Mouse (Mus musculus): ENCODE results near the gene Ssbp2. TPM values are rescaled to one million over a fixed set of nuclear protein-coding genes. Genes with fewer than 3 reads are reported as not detected.

The Ssbp2 gene
- polyA plus RNA-seq, 1 experiment from 2014 or later = 140 TPM

DNA sequence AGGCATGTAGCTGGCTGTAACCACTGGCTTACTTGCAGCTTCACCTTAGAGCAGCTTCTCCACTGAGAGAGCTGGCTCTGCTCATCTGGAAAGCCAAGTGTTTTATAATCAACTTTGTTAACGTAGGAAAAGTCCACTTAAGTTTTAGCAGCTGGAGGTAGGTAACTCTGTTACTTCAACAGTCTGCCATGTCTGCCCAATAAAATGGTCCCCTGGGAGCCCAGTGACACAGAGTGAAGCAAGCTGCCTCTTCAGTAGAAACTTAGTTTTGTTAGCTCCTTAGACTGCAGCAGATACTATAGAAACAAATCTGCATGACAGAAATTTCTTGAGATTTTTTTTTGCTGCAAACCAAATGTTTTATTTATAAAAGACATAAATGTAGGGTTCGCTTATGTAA lies 202.7 kb downstream of the Ssbp2 start:
- WGBS = 79% methylated on average over 2 of the region's 2 CpGs
- H3K9me3 ChIP-seq = no peaks in the 10 kb centered on the region
- no peak overlapping the region for H3K9ac ChIP-seq
- no peak overlapping the region for H3K4me3 ChIP-seq
- H3K4me2 ChIP-seq (replicated peaks) = no peak overlapping the region
- H3K27me3 ChIP-seq (replicated peaks) = no peaks in the 10 kb centered on the region
- H3K36me3 ChIP-seq = no peaks in the 10 kb centered on the region
- no peaks in the 10 kb centered on the region for H3K4me1 ChIP-seq
- no peak overlapping the region for H3K27ac ChIP-seq
- no peak for ATAC-seq (ENCODE audit: low FRiP score, low read depth)

DNA sequence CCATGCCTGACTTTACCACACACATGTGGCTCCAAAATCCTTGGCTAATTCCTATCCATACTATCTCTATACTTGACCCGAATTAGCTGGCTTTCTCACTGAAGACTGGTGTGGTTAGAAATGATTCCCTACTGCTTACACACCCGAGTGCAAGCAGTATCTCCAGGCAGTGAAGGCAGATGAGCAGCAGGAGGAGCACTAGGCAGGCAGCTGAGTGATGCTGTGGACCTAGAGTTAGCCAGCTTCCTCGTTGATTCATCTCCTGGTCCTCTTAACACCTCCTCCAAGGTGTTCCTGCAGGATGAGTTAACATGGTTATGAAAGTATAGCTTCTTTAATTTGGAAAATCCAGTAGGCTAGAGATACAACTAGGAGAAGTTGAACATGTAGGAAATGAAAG lies 213.2 kb downstream of the Ssbp2 start:
- WGBS = 89% methylated on average over 3 of the region's 3 CpGs
- ATAC-seq (ENCODE audit: low FRiP score, low read depth) = no peak
- Histone ChIP-seq H3K4me3 (no peak overlapping the region), H3K36me3 (peaks cover 13% of the 10 kb centered on the region; the same call in 1 of the 2 replicates), H3K27ac (no peak overlapping the region), H3K9ac (no peak overlapping the region), H3K9me3 (no peaks in the 10 kb centered on the region), H3K27me3 (replicated peaks) (no peaks in the 10 kb centered on the region), H3K4me1 (no peaks in the 10 kb centered on the region), H3K4me2 (replicated peaks) (no peak overlapping the region)

DNA sequence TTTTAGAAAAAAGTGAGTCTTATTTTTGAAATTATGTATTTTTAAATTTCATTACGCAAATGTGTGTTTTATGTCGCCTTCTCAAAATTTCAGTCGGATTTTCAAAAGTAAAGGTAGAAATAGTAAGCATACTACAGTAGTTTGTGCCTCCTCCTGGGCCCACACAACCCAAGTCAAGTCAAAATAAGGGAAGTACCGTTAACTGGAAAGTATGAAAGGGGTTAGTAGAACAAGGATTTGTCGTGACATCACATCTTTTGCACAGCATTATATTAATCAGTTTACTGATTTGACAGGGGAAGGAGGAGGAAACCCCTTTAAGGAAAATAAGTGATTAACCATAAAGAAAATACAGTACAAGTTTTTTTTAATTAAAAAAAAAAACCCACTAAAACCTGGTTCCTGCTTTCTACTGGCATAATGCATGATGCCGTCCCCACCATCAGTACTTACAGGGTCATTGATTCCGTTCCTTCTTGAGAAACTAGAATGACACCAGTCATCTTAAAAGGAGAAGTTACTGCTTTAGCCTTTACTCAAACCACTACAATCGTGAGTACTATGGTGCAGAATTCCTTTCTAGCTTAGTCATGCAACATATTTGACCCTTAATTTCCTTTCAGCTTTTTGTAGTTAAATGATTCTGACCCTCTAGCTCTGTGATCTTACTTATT lies 220.8 kb downstream of the Ssbp2 start:
- Histone ChIP-seq H3K4me1 (no peaks in the 10 kb centered on the region), H3K4me2 (replicated peaks) (no peak overlapping the region), H3K27me3 (replicated peaks) (no peaks in the 10 kb centered on the region), H3K9me3 (no peaks in the 10 kb centered on the region), H3K27ac (no peak overlapping the region), H3K4me3 (no peak overlapping the region), H3K36me3 (no peaks in the 10 kb centered on the region), H3K9ac (no peak overlapping the region)
- 92% methylated on average over 8 of the region's 8 CpGs for WGBS
- no peak for ATAC-seq (ENCODE audit: low FRiP score, low read depth)

DNA sequence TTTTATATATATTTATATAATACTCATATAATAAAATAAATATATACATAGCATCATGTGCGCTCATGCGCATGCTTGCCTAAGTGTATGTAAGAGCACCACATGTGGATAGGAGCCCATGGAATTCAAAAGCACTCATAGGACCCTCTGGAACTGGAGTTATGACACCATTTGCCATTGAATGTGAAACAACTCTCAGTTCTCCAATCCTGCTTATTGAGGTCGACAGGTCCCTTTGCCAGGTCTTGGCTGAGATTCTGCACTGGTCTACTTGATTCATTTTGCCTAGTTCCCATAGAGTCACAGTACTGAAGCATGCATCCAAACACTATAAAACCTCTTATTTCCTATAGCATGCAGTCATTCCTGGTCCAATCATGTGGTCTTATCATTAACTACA lies 221.4 kb downstream of the Ssbp2 start:
- Histone ChIP-seq H3K27ac (no peak overlapping the region), H3K4me1 (no peaks in the 10 kb centered on the region), H3K27me3 (replicated peaks) (no peaks in the 10 kb centered on the region), H3K36me3 (peaks cover 2% of the 10 kb centered on the region), H3K4me3 (no peak overlapping the region), H3K9me3 (no peaks in the 10 kb centered on the region), H3K9ac (no peak overlapping the region), H3K4me2 (replicated peaks) (no peak overlapping the region)
- no peak for ATAC-seq (ENCODE audit: low FRiP score, low read depth)
- 97% methylated on average over 3 of the region's 3 CpGs for WGBS

DNA sequence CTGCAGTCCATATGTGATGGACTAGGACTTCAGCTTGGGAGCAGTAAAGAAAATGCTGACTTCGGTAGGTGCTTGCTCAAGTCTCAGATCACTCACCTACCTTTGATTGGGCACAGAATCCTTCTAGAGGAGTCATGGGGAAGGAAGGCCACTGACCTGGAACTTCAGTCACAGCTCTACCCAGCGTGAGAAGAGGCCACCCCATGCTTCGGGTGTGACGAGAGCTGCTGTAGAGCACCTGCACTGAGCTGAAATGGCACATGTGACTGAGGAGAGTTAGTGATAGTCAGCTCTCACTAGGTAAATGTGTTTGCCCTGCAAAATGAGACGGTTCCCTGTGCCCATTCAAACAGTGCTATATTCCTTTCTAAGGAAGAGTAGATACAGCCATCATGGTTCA lies 230.0 kb downstream of the Ssbp2 start:
- Histone ChIP-seq H3K4me1 (no peaks in the 10 kb centered on the region), H3K27ac (no peak overlapping the region), H3K9ac (no peak overlapping the region), H3K9me3 (no peaks in the 10 kb centered on the region), H3K27me3 (replicated peaks) (no peaks in the 10 kb centered on the region), H3K4me2 (replicated peaks) (no peak overlapping the region), H3K36me3 (peaks cover 15% of the 10 kb centered on the region), H3K4me3 (no peak overlapping the region)
- WGBS = 92% methylated on average over 5 of the region's 5 CpGs
- no peak for ATAC-seq (ENCODE audit: low FRiP score, low read depth)

DNA sequence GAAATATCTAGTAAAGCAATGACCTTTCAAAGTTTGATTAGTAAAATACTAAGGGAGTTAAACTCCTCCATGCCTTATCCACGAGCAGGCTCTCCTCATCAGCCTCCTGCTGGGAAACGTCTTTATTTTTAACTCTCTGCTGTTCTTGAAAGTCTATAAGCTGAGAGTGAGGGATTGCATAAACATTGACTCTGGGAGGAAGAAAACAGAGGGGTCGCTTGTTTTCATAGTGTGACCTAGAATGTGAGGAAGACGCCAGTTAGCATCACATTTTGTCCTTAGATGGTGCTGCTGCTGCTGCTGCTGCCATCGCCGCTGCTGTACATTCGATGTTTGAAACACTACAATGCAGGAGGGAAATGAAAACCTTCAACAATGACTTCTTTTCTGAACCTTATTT lies 233.5 kb downstream of the Ssbp2 start:
- 67% methylated on average over 7 of the region's 7 CpGs for WGBS
- ATAC-seq (ENCODE audit: low FRiP score, low read depth) = no peak
- no peaks in the 10 kb centered on the region for H3K4me1 ChIP-seq

DNA sequence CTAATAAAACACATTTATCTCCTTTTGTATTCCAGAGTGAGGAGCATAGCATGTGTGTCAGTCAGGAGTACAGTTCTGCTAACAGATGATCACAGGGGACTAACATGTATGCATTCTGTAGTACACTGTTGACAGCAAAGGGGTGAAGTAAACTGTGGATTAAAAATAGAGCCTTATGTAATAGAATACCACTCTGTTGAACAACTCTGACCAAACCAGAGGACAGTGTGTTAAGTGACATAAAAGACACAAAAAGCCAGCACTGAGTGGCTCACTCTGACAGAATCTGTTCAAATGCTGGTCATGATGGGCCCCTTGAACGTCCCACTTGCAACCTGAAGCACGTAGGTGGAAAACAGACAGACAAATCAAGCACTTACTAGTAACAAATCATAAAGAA lies 235.3 kb downstream of the Ssbp2 start:
- no peak for ATAC-seq (ENCODE audit: low FRiP score, low read depth)

More for the DNA sequence above, 233.5 kb downstream of the Ssbp2 start:
- Histone ChIP-seq H3K9ac (no peak overlapping the region), H3K9me3 (no peaks in the 10 kb centered on the region), H3K27ac (no peak overlapping the region), H3K4me2 (replicated peaks) (no peak overlapping the region), H3K36me3 (peaks cover 8% of the 10 kb centered on the region), H3K27me3 (replicated peaks) (no peaks in the 10 kb centered on the region), H3K4me3 (no peak overlapping the region)

DNA sequence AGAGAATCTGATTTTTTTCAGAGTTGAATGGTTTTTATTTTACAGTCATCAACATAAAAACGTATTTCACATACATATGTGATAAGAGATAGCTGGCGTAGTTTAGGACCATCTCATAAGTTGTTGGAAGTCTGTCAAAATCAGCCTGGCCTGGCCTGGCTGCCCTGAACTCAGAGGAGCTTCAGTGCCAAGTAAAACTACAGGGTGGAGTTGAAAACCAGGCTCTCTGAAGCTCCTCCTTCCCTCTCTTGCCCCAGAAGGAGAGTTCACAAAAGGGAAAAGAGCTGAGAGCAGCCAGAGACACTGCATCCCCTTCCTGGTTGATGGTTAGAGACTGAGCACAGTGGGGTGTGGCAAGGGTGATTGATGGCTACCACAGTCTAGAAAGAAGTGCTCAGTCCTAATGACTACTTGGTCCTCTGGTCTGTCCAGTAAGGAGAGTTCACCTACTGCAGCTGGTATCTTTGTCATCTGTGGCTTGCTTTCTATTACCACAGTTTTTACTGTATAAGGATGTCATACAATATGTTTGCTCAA lies 236.1 kb downstream of the Ssbp2 start:
- H3K27ac ChIP-seq = no peak overlapping the region
- H3K9ac ChIP-seq = no peak overlapping the region
- ATAC-seq (ENCODE audit: low FRiP score, low read depth) = no peak
- no peaks in the 10 kb centered on the region for H3K27me3 ChIP-seq (replicated peaks)
- no peak overlapping the region for H3K4me2 ChIP-seq (replicated peaks)
- H3K4me1 ChIP-seq = no peaks in the 10 kb centered on the region
- 93% methylated on average over 2 of the region's 2 CpGs for WGBS
- no peaks in the 10 kb centered on the region for H3K9me3 ChIP-seq
- H3K4me3 ChIP-seq = no peak overlapping the region
- peaks cover 4% of the 10 kb centered on the region; the same call in 1 of the 2 replicates for H3K36me3 ChIP-seq

More for the DNA sequence above, 235.3 kb downstream of the Ssbp2 start:
- H3K4me2 ChIP-seq (replicated peaks) = no peak overlapping the region
- H3K27me3 ChIP-seq (replicated peaks) = no peaks in the 10 kb centered on the region
- H3K9me3 ChIP-seq = no peaks in the 10 kb centered on the region
- H3K4me1 ChIP-seq = no peaks in the 10 kb centered on the region
- H3K4me3 ChIP-seq = no peak overlapping the region
- WGBS = 82% methylated on average over 2 of the region's 2 CpGs
- peaks cover under 1% of the 10 kb centered on the region for H3K36me3 ChIP-seq
- no peak overlapping the region for H3K27ac ChIP-seq
- no peak overlapping the region for H3K9ac ChIP-seq

DNA sequence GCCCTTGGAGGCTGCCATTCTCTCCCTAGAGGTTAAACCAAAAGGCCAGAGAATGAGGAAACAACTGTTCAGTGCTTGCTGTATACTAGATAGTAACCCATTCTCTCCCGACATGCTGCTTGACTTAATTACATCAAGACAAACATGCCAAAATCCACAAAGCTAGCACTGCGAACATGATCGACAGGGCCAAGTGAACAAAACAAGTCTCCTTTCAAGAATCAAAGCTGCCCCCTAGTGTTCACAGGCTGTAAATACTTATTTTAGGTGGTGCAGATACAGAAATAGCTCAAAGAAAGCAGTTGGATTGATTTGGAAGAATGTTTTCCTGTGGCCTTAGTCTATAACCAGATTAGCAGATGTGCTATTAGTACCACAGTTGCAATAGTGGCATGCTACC lies 236.9 kb downstream of the Ssbp2 start:
- Histone ChIP-seq H3K4me2 (replicated peaks) (no peak overlapping the region), H3K4me3 (no peak overlapping the region), H3K4me1 (no peaks in the 10 kb centered on the region), H3K36me3 (peaks cover 4% of the 10 kb centered on the region; the same call in 1 of the 2 replicates), H3K9ac (no peak overlapping the region), H3K27me3 (replicated peaks) (no peaks in the 10 kb centered on the region), H3K27ac (no peak overlapping the region), H3K9me3 (no peaks in the 10 kb centered on the region)
- 0 out of 2 replicates have a peak, but pooled peaks have one; percentile 24 for ATAC-seq (ENCODE audit: low FRiP score, low read depth)
- 60% methylated on average over 3 of the region's 3 CpGs for WGBS

DNA sequence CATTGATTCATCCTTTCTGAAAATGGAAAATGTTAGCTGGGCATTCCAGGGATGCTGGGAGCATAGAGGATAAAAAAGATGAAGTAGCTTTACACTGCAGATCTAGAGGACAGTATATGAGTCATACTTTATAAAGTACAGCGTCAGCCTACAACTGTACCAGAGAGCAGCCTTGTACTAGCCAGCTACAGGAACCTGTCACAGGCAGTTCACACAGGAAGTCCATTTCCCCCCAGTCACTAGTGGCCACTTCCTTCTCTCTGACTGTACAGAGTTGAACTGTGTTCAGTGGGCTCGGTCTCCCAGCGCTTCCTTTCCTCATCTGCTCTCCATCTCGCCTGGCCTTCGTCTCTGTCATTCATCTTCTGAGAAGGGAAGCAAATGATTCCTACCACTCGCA lies 242.3 kb downstream of the Ssbp2 start:
- WGBS = 84% methylated on average over 6 of the region's 6 CpGs
- no peaks in the 10 kb centered on the region for H3K27me3 ChIP-seq (replicated peaks)

DNA sequence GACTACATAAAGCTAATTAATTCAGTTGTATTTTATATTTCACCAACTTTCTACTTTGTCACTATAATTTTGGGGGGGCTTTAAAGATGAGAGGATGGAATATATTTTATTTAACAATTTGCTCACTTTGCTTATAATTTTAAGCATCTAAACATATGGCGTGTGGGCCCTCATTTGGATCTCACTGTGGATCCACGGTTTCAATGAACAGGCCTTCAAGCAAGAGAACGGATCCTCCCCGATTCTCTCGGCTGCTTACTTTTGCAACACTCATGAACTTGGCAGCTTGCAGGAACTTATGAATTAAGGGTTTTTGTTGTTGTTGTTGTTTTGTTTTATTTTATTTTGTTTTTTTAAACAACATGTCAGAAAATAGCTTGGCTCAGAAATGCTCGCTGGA lies 259.4 kb downstream of the Ssbp2 start:
- H3K4me2 ChIP-seq (replicated peaks) = no peak overlapping the region
- no peak for ATAC-seq (ENCODE audit: low FRiP score, low read depth)

More for the DNA sequence above, 242.3 kb downstream of the Ssbp2 start:
- H3K4me2 ChIP-seq (replicated peaks) = no peak overlapping the region
- no peak for ATAC-seq (ENCODE audit: low FRiP score, low read depth)
- H3K4me1 ChIP-seq = no peaks in the 10 kb centered on the region
- H3K9me3 ChIP-seq = no peaks in the 10 kb centered on the region
- no peak overlapping the region for H3K27ac ChIP-seq
- H3K4me3 ChIP-seq = no peak overlapping the region
- H3K36me3 ChIP-seq = peaks cover 4% of the 10 kb centered on the region; the same call in 1 of the 2 replicates
- no peak overlapping the region for H3K9ac ChIP-seq

DNA sequence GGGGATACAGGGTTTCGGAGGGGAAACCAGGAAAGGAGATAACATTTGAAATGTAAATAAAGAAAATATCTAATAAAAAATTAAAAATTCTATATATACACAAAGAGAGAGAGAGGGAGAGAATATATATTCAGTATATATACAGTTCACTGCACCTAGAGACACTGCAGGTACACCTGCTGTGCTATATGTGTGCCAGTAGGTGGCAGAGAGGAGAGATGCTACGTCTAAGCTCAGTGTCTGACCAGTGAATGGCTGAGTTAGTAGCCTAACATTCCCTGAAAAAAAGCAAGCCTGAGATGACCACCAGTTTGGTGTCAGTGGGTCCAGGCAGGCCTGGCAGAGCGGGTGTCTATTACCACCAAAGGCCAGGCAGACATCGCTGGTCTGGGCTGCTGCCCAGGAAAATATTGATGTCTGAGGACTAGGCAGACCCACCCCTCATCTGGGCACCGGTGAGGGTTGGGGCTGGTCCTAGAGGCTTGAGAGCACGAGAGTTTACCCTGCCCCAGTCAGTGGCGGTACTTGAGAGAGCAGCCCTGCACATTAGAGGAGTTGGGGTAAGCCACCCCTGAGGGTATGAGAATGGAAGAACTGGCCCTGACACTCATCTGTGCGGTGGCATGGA lies 263.1 kb downstream of the Ssbp2 start:
- peak; percentile 65; the same call in 1 of the 2 replicates for ATAC-seq (ENCODE audit: low FRiP score, low read depth)
- H3K27ac ChIP-seq = no peak overlapping the region
- no peaks in the 10 kb centered on the region for H3K9me3 ChIP-seq
- WGBS = 71% methylated on average over 8 of the region's 8 CpGs
- no peaks in the 10 kb centered on the region for H3K27me3 ChIP-seq (replicated peaks)
- no peaks in the 10 kb centered on the region for H3K4me1 ChIP-seq
- H3K4me3 ChIP-seq = no peak overlapping the region
- no peak overlapping the region for H3K4me2 ChIP-seq (replicated peaks)
- no peaks in the 10 kb centered on the region for H3K36me3 ChIP-seq
- H3K9ac ChIP-seq = no peak overlapping the region

More for the DNA sequence above, 259.4 kb downstream of the Ssbp2 start:
- Histone ChIP-seq H3K4me3 (no peak overlapping the region), H3K36me3 (no peaks in the 10 kb centered on the region), H3K27ac (no peak overlapping the region), H3K4me1 (no peaks in the 10 kb centered on the region), H3K9ac (no peak overlapping the region), H3K27me3 (replicated peaks) (no peaks in the 10 kb centered on the region), H3K9me3 (no peaks in the 10 kb centered on the region)
- 93% methylated on average over 6 of the region's 6 CpGs for WGBS
